Mouse (Mus musculus): Measurements from ENCODE around the gene Ino80. TPM values are rescaled to one million over a fixed set of nuclear protein-coding genes. Genes with fewer than 3 reads are reported as not detected.

The Ino80 gene
- polyA plus RNA-seq, 1 experiment from 2014 or later = 2.6 TPM

- Histone ChIP-seq H3K9ac (peak overlapping the region; percentile 83; the same call in 1 of the 2 replicates), H3K4me2 (peak overlapping the region; percentile 87), H3K9me3 (no peaks in the 10 kb centered on the region)
Measured at GRCm38 (mm10) chr2:119323866-119324575, 153.5 kb downstream of the Ino80 start.

More at GRCm38 (mm10) chr2:119323866-119324575, 153.5 kb downstream of the Ino80 start:
- 6% methylated on average over 31 of the region's 32 CpGs for WGBS
- H3K36me3 ChIP-seq = peaks cover under 1% of the 10 kb centered on the region; the same call in 1 of the 2 replicates
- peaks cover 95% of the 10 kb centered on the region for H3K27me3 ChIP-seq (replicated peaks)
- peaks cover 79% of the 10 kb centered on the region for H3K4me1 ChIP-seq
- no peak overlapping the region for H3K27ac ChIP-seq (replicated peaks)
- H3K4me3 ChIP-seq = peak overlapping the region; percentile 70
- ATAC-seq (ENCODE audit: extremely low read depth, insufficient number of reproducible peaks, low FRiP score, low TSS enrichment) = no peak

Other genes starting within 250 kb of the Ino80 start
- not detected in 2 replicates for gene Ppp1r14d, start 247.8 kb downstream of the Ino80 start, polyA plus RNA-seq (2015; fragmentation: Nextera tagmentation; extraction: Ambion mirVana)
- gene Spint1, start 240.3 kb downstream of the Ino80 start, polyA plus RNA-seq (2015; fragmentation: Nextera tagmentation; extraction: Ambion mirVana) = 0.96 and 1.0 TPM in 2 replicates
- 0.14 and 0.60 TPM in 2 replicates for gene Rhov, start 206.4 kb downstream of the Ino80 start, polyA plus RNA-seq (2015; fragmentation: Nextera tagmentation; extraction: Ambion mirVana)
- 11.9 and 13.1 TPM in 2 replicates for gene Vps18, start 188.9 kb downstream of the Ino80 start, polyA plus RNA-seq (2015; fragmentation: Nextera tagmentation; extraction: Ambion mirVana)
- 7.7 and 8.7 TPM in 2 replicates for gene Dll4, start 151.9 kb downstream of the Ino80 start, polyA plus RNA-seq (2015; fragmentation: Nextera tagmentation; extraction: Ambion mirVana)
- gene Chac1, start 126.5 kb downstream of the Ino80 start, polyA plus RNA-seq (2015; fragmentation: Nextera tagmentation; extraction: Ambion mirVana) = 0.35 and 0.78 TPM in 2 replicates
- 0.13 and 0.20 TPM in 2 replicates for gene Exd1, start 69.9 kb upstream of the Ino80 start, polyA plus RNA-seq (2015; fragmentation: Nextera tagmentation; extraction: Ambion mirVana)
- gene Chp1, start 70.0 kb upstream of the Ino80 start, polyA plus RNA-seq (2015; fragmentation: Nextera tagmentation; extraction: Ambion mirVana) = 40.6 and 46.4 TPM in 2 replicates
- 43.6 and 46.0 TPM in 2 replicates for gene Nusap1, start 140.6 kb upstream of the Ino80 start, polyA plus RNA-seq (2015; fragmentation: Nextera tagmentation; extraction: Ambion mirVana)
- 20.4 and 22.8 TPM in 2 replicates for gene Oip5, start 140.8 kb upstream of the Ino80 start, polyA plus RNA-seq (2015; fragmentation: Nextera tagmentation; extraction: Ambion mirVana)
- gene Ndufaf1, start 185.1 kb upstream of the Ino80 start, polyA plus RNA-seq (2015; fragmentation: Nextera tagmentation; extraction: Ambion mirVana) = 49.0 and 53.0 TPM in 2 replicates
- gene Rtf1, start 197.4 kb upstream of the Ino80 start, polyA plus RNA-seq (2015; fragmentation: Nextera tagmentation; extraction: Ambion mirVana) = 21.6 and 25.6 TPM in 2 replicates